Mouse (Mus musculus): ENCODE measurements around the gene Txnrd2.

DNA sequence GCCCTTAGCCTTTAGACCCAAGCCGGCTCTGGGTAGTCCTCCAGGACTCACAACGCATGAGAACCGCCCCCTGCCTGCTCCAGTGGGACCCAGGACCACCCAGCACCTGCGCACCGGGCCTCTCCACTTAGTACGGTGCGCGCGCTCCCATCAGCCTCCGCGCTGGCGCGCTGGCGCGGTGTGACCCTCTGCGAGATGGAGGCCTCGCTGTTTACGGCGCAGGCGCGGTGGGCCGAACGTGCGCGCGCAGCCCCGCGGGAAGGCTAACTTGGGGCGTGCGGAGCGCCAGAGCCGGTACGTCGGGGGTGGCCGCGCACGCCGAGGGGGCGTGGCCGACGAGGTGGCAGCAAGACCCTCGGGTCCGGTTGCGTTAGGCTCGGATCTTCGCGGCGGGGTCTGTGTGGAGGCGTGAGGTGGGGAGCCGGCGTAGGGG, 72.4 kb downstream of the Txnrd2 start, which contains the start of the genes Gnb1l and Rtl10:
- TF ChIP-seq MAFK (IDR thresholded peaks at IDR 0.05; ENCODE audit: insufficient read depth, low read depth, low read length) (no peak), HCFC1 (IDR thresholded peaks at IDR 0.05; ENCODE audit: borderline replicate concordance, insufficient read depth, low read length) (no peak), ZNF384 (IDR thresholded peaks at IDR 0.05; ENCODE audit: low read depth, low read length) (no peak), CHD2 (IDR thresholded peaks at IDR 0.05; ENCODE audit: low read depth, low read length) (no peak)

Data from ES-E14 (cell line).